Mouse (Mus musculus) forebrain, postnatal 0 days (tissue): Measurements from ENCODE around the gene Gm43518. TPM values are rescaled to one million over a fixed set of nuclear protein-coding genes. Genes with fewer than 3 reads are reported as not detected.

Experiments
- ATAC-seq: fragments of 200-750 bp; cut with Nextera tagmentation; 2 replicates; pipeline ENCODE4 v1.8.0; 2017; ENCODE audit warnings: mild to moderate bottlenecking, moderate library complexity
- DNase-seq: peaks from one replicate; pipeline ENCODE4 v3.0.0-alpha.2; 2015
- H3K27ac ChIP-seq: fragments of 300-500 bp; sonication (generic); 2 replicates; pipeline ENCODE4 v1.5.1; 2014; ENCODE audit warnings: low read depth, mild to moderate bottlenecking, antibody characterized with exemption, low read length, moderate library complexity, mixed read lengths
- H3K27me3 ChIP-seq: fragments of 300-500 bp; sonication (generic); 2 replicates; pipeline ENCODE4 v1.6.1; 2014; ENCODE audit warnings: mild to moderate bottlenecking, low read length, mixed read lengths; ENCODE audit not compliant: insufficient read depth
- H3K36me3 ChIP-seq: fragments of 300-500 bp; sonication (generic); 2 replicates; pipeline ENCODE4 v1.6.1; 2014; ENCODE audit warnings: mild to moderate bottlenecking, moderate library complexity; ENCODE audit not compliant: insufficient read depth
- H3K4me1 ChIP-seq: fragments of 300-500 bp; sonication (generic); 2 replicates; pipeline ENCODE4 v1.6.1; 2014; ENCODE audit warnings: antibody characterized with exemption; ENCODE audit not compliant: insufficient read depth
- H3K4me2 ChIP-seq: fragments of 300-500 bp; sonication (generic); 2 replicates; pipeline ENCODE4 v1.6.1; 2014; ENCODE audit warnings: low read depth, mild to moderate bottlenecking, moderate library complexity
- H3K4me3 ChIP-seq: fragments of 300-500 bp; sonication (generic); 2 replicates; pipeline ENCODE4 v1.5.1; 2014; ENCODE audit warnings: low read depth, low read length, mixed read lengths
- H3K9ac ChIP-seq: fragments of 300-500 bp; sonication (generic); 2 replicates; pipeline ENCODE4 v1.6.1; 2014; ENCODE audit warnings: mild to moderate bottlenecking
- H3K9me3 ChIP-seq: fragments of 300-500 bp; sonication (generic); 2 replicates; pipeline ENCODE4 v1.6.1; 2016; ENCODE audit warnings: low read length
- CTCF ChIP-seq: sonication (generic); IDR thresholded peaks from 2 replicates; pipeline ENCODE4 v1.5.1; 2016; ENCODE audit warnings: antibody characterized with exemption, control low read depth, low read depth
- whole genome bisulfite sequencing: fragments of 180-500 bp; shearing (Covaris S2); extraction: QIAGEN DNeasy Blood & Tissue Kit; methylation state at CpG from one replicate; pipeline ENCODE4 v1.1.7; 2014; 5-methylcytosine and 5-hydroxymethylcytosine counted together
- polyA plus RNA-seq: library from polyadenylated mRNA; unstranded; fragments of >200 nt; fragmentation: Nextera tagmentation; extraction: Ambion mirVana; gene quantifications from 2 replicates; pipeline ENCODE4 v1.2.1, GENCODE M21; 2015
- total RNA-seq: library from RNA; depleted of rRNA; stranded (reverse); fragments of >200 nt; gene quantifications from 2 replicates; pipeline ENCODE4 v1.2.3, GENCODE M21; 2014

Gene Gm43518
- total and polyA plus RNA-seq, 2 experiments from 2014 or later: 0.57 to 1.2 TPM

GRCm38 (mm10) chr5:123906146-123906975 is 20.9 kb upstream of the Gm43518 start:
- TF ChIP-seq CTCF: no peak
- Histone ChIP-seq H3K27ac (no peak overlapping the region), H3K4me3 (peak overlapping the region; percentile 64), H3K4me2 (peak overlapping the region; percentile 87), H3K9ac (peak overlapping the region; percentile 39), H3K4me1 (peaks cover 9% of the 10 kb centered on the region; the same call in 1 of the 2 replicates), H3K9me3 (no peaks in the 10 kb centered on the region), H3K27me3 (no peaks in the 10 kb centered on the region), H3K36me3 (peaks cover 15% of the 10 kb centered on the region; the same call in 1 of the 2 replicates)
- DNase-seq (no peak), ATAC-seq (no peak)
- 67% methylated on average over 17 of the region's 17 CpGs for WGBS

GRCm38 (mm10) chr5:123906976-123907630 is 20.1 kb upstream of the Gm43518 start, which contains the start of gene Denr:
Gene Denr (plus strand): TSS chr5:123907175.
- peak; percentile 96 for TF ChIP-seq CTCF
- WGBS: 5% methylated on average over 59 of the region's 61 CpGs
- DNase-seq (peak; percentile 100), ATAC-seq (peak; percentile 97)
- H3K4me3 ChIP-seq: peak within 1 kb of the TSS; percentile 64
- peaks cover 15% of the 10 kb centered on the region; the same call in 1 of the 2 replicates for H3K36me3 ChIP-seq
- H3K9me3 ChIP-seq: no peaks in the 10 kb centered on the region
- H3K4me1 ChIP-seq: peaks cover 9% of the 10 kb centered on the region; the same call in 1 of the 2 replicates
- peak within 1 kb of the TSS; percentile 79 for H3K27ac ChIP-seq
- H3K27me3 ChIP-seq: no peaks in the 10 kb centered on the region
- H3K9ac ChIP-seq: peak within 1 kb of the TSS; percentile 85
- peak within 1 kb of the TSS; percentile 87 for H3K4me2 ChIP-seq

GRCm38 (mm10) chr5:123907631-123907977 is 19.6 kb upstream of the Gm43518 start:
- WGBS: 5% methylated on average over 10 of the region's 10 CpGs
- ATAC-seq (no peak; the same call in 1 of the 2 replicates), DNase-seq (no peak)
- H3K4me1 ChIP-seq: peaks cover 9% of the 10 kb centered on the region; the same call in 1 of the 2 replicates
- no peaks in the 10 kb centered on the region for H3K27me3 ChIP-seq
- H3K9me3 ChIP-seq: no peaks in the 10 kb centered on the region
- peak overlapping the region; percentile 64 for H3K4me3 ChIP-seq
- no peak for TF ChIP-seq CTCF
- peaks cover 15% of the 10 kb centered on the region; the same call in 1 of the 2 replicates for H3K36me3 ChIP-seq
- H3K27ac ChIP-seq: peak overlapping the region; percentile 79
- H3K9ac ChIP-seq: peak overlapping the region; percentile 85
- H3K4me2 ChIP-seq: peak overlapping the region; percentile 87

- H3K36me3 ChIP-seq: peaks cover 38% of the 10 kb centered on the region
- TF ChIP-seq CTCF: no peak
- 91% methylated on average over 3 of the region's 3 CpGs for WGBS
- no peaks in the 10 kb centered on the region for H3K27me3 ChIP-seq
- H3K9me3 ChIP-seq: no peaks in the 10 kb centered on the region
- H3K9ac ChIP-seq: no peak overlapping the region
- no peak for DNase-seq
- H3K4me3 ChIP-seq: no peak overlapping the region
- H3K4me2 ChIP-seq: no peak overlapping the region
- ATAC-seq: no peak
- H3K4me1 ChIP-seq: no peaks in the 10 kb centered on the region
- H3K27ac ChIP-seq: no peak overlapping the region
Measured at GRCm38 (mm10) chr5:123914852-123915251, 12.4 kb upstream of the Gm43518 start.

GRCm38 (mm10) chr5:123922112-123922511 is 5.1 kb upstream of the Gm43518 start:
- no peaks in the 10 kb centered on the region for H3K27me3 ChIP-seq
- 93% methylated on average over 6 of the region's 6 CpGs for WGBS
- no peak overlapping the region for H3K4me3 ChIP-seq
- no peaks in the 10 kb centered on the region for H3K4me1 ChIP-seq
- no peak overlapping the region for H3K9ac ChIP-seq
- peaks cover 77% of the 10 kb centered on the region for H3K36me3 ChIP-seq
- ATAC-seq (no peak), DNase-seq (no peak)
- H3K4me2 ChIP-seq: no peak overlapping the region
- no peak overlapping the region for H3K27ac ChIP-seq
- TF ChIP-seq CTCF: no peak
- no peaks in the 10 kb centered on the region for H3K9me3 ChIP-seq

GRCm38 (mm10) chr5:123930508-123930989 is 3.3 kb downstream of the Gm43518 start, which contains the start of gene Ccdc62:
Gene Ccdc62 (plus strand): TSS chr5:123930679.
- WGBS: under 1% methylated on average over 55 of the region's 56 CpGs
- Histone ChIP-seq H3K9ac (peak within 1 kb of the TSS; percentile 82), H3K36me3 (peaks cover 16% of the 10 kb centered on the region), H3K9me3 (no peaks in the 10 kb centered on the region), H3K4me2 (peak within 1 kb of the TSS; percentile 68), H3K27me3 (no peaks in the 10 kb centered on the region), H3K4me3 (peak within 1 kb of the TSS; percentile 75), H3K4me1 (no peaks in the 10 kb centered on the region), H3K27ac (peak within 1 kb of the TSS; percentile 90)
- DNase-seq (peak; percentile 97), ATAC-seq (peak; percentile 99)
- no peak for TF ChIP-seq CTCF
